Mouse (Mus musculus) liver, adult 2 months (tissue): Measurements from ENCODE around the gene Meiob. TPM values are rescaled to one million over a fixed set of nuclear protein-coding genes. Genes with fewer than 3 reads are reported as not detected.
A peak's percentile ranks its signal among the peaks of the same experiment; 100 is the strongest.

Experiments
- DNase-seq: peaks from one replicate; pipeline ENCODE4 v3.0.0-alpha.2; 2011; ENCODE audit warnings: low read depth, low spot score; ENCODE audit errors: extremely low read depth
- H3K27ac ChIP-seq: fragments of 200-500 bp; replicated peaks from 2 replicates; pipeline ENCODE4 v1.5.1; 2012; ENCODE audit warnings: low read depth, mild to moderate bottlenecking, control low read depth, inconsistent platforms, low read length; ENCODE audit not compliant: insufficient read depth
- H3K27me3 ChIP-seq: fragments of 200-500 bp; 2 replicates; pipeline ENCODE4 v1.6.1; 2012; ENCODE audit warnings: mild to moderate bottlenecking, moderate library complexity, low read length, inconsistent platforms; ENCODE audit not compliant: control insufficient read depth, insufficient read depth
- H3K36me3 ChIP-seq: fragments of 200-500 bp; 2 replicates; pipeline ENCODE4 v1.6.1; 2012; ENCODE audit warnings: low read length, inconsistent platforms; ENCODE audit not compliant: control insufficient read depth, insufficient read depth
- H3K4me1 ChIP-seq: fragments of 200-500 bp; 2 replicates; pipeline ENCODE4 v1.6.1; 2011; ENCODE audit warnings: low read length; ENCODE audit not compliant: control insufficient read depth, insufficient read depth
- H3K4me3 ChIP-seq: fragments of 200-500 bp; 2 replicates; pipeline ENCODE4 v1.5.1; 2011; ENCODE audit warnings: low read depth, mild to moderate bottlenecking, control low read depth, low read length, moderate library complexity; ENCODE audit not compliant: insufficient read depth
- H3K79me2 ChIP-seq: fragments of 200-500 bp; 2 replicates; pipeline ENCODE4 v1.6.1; 2012; ENCODE audit warnings: inconsistent platforms, mild to moderate bottlenecking, low read length, moderate library complexity; ENCODE audit not compliant: control insufficient read depth, insufficient read depth
- H3K9ac ChIP-seq: fragments of 200-500 bp; 2 replicates; pipeline ENCODE4 v1.6.1; 2012; ENCODE audit warnings: low read depth, mild to moderate bottlenecking, control low read depth, inconsistent platforms, low read length
- CTCF ChIP-seq: fragments of 200-500 bp; IDR thresholded peaks from 2 replicates; pipeline ENCODE4 v1.5.1; 2011; ENCODE audit warnings: low read depth, low read length, control low read depth
- POLR2A ChIP-seq: fragments of 200-500 bp; IDR thresholded peaks from 2 replicates; pipeline ENCODE4 v1.6.1; 2011; ENCODE audit warnings: low read length, control low read depth; ENCODE audit not compliant: insufficient read depth; ENCODE audit errors: extremely low read depth
- WGBS: fragments of 180-500 bp; shearing (Covaris S2); methylation state at CpG from one replicate; pipeline ENCODE4 v1.1.7; 2018; 5-methylcytosine and 5-hydroxymethylcytosine counted together
- polyA plus RNA-seq: library from polyadenylated mRNA; depleted of rRNA; stranded (reverse); fragments of >200 nt; gene quantifications from 2 replicates; pipeline ENCODE4 v1.2.3, GENCODE M21; 2012
- total RNA-seq: library from RNA; depleted of rRNA; stranded (reverse); fragments of >200 nt; gene quantifications from 2 replicates; pipeline ENCODE4 v1.2.3, GENCODE M21; 2014

Gene Meiob
- total and polyA plus RNA-seq, 2 experiments, result 0.59 to 6.7 TPM

DNA sequence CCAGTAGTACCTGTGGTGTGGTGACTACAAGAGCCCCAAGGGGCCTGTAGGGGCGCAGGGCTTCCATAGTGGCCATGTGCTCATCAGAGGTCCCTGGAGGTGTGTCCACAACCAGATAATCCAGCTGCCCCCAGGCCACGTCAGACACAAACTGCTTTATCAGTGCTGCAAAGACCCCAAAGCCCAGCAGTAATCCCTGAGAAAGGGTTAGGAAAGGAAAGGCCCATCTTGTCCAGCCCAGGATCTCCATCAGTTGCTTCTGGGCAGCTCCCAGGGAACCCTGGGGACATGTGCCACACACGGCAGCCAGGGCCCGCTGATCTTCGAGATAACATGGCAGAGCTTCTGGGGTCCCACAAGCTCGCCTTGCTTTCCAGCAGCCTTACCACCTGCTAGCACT, 80.3 kb downstream of the Meiob start:
- no peak overlapping the region for H3K9ac ChIP-seq
- peaks cover 39% of the 10 kb centered on the region for H3K79me2 ChIP-seq
- TF ChIP-seq CTCF, result no peak
- no peak for TF ChIP-seq POLR2A
- peaks cover 2% of the 10 kb centered on the region; the same call in 1 of the 2 replicates for H3K36me3 ChIP-seq
- 88% methylated on average over 6 of the region's 6 CpGs for WGBS
- peaks cover 49% of the 10 kb centered on the region for H3K4me1 ChIP-seq
- no peak overlapping the region for H3K27ac ChIP-seq
- no peaks in the 10 kb centered on the region for H3K27me3 ChIP-seq
- H3K4me3 ChIP-seq, result no peak overlapping the region
- no peak for DNase-seq

GRCm38 (mm10) chr17:24885356-24886133, 81.5 kb downstream of the Meiob start:
- Histone ChIP-seq H3K4me1 (peaks cover 38% of the 10 kb centered on the region), H3K9ac (peak overlapping the region; percentile 72), H3K36me3 (peaks cover 2% of the 10 kb centered on the region; the same call in 1 of the 2 replicates), H3K27ac (no peak overlapping the region; the same call in 1 of the 2 replicates), H3K4me3 (peak overlapping the region; percentile 66), H3K27me3 (no peaks in the 10 kb centered on the region), H3K79me2 (peaks cover 29% of the 10 kb centered on the region)
- DNase-seq, result no peak
- 16% methylated on average over 22 of the region's 22 CpGs for WGBS
- TF ChIP-seq POLR2A (no peak), CTCF (no peak)

DNA sequence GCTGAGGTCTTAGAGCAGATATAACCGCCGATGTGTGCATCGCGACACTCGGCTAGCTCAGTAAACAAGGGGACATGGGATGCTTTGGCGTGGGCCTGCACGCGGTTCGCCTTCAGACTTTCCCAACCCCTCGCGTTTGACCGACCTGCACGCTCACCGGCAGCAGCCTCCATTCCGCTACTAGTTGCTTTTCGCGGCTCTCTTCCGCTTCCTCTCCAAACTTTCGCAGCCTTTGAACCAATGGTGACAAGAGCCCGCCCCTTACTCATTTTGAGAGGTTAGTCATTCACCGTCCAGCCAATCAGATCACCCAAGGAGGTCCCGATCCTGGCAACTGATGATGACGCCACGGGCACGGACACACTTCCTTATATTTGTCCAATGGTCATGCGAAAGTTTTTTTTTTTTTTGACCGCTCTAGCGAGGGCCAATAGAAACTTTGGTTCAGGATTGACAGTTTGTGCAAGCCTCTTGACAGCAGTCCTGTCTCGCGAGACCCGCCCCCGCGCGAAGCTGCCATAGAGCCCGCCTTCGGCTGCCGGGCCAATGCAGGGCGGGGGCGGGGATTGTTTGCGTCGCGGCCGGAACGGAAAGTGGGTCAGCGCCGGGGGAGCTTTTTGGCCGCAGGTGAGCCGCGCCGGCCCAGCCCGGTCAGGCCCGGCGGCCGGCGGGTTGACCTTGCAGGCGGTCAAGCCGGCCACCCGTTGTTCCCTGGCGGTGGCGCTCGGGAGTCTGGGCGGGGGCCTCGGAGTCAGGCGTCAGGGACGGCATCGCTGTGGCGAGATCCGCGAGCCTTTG, 82.2 kb downstream of the Meiob start, which contains the start of the genes Nubp2 and Spsb3:
Gene Nubp2 (minus strand): TSS at position 216 of the 798 bp plus-strand sequence.
Gene Spsb3 (plus strand): TSS at position 510 of the 798 bp plus-strand sequence.
- peaks cover 23% of the 10 kb centered on the region; the same call in 1 of the 2 replicates for H3K79me2 ChIP-seq
- H3K27ac ChIP-seq, result peak within 1 kb of the TSS; percentile 36
- H3K4me1 ChIP-seq, result peaks cover 32% of the 10 kb centered on the region
- no peaks in the 10 kb centered on the region; the same call in 1 of the 2 replicates for H3K36me3 ChIP-seq
- under 1% methylated on average over 69 of the region's 69 CpGs for WGBS
- TF ChIP-seq CTCF (peak; percentile 19; the same call in 1 of the 2 replicates), POLR2A (peak; percentile 80)
- H3K9ac ChIP-seq, result peak within 1 kb of the TSS; percentile 72
- H3K27me3 ChIP-seq, result no peaks in the 10 kb centered on the region
- DNase-seq, result peak; percentile 99
- peak within 1 kb of the TSS; percentile 66 for H3K4me3 ChIP-seq

DNA sequence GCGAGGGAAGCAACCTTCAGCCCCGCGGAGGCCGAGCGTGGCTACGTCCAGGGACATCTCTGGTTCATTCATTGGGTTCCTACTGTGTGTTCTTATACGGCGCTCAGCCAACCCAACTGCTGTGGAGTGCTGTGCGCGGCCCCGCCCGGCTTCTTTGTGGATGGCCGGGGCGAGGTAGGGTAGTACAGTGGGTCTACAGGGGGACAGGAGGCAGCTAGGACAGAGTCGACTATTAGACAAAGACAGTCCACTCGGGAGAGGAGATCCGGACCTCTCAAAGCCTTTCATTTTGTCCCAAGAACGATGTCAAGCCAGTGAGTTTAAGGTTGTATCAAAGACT, 82.8 kb downstream of the Meiob start:
- H3K9ac ChIP-seq, result peak overlapping the region; percentile 63
- peak overlapping the region; percentile 36 for H3K27ac ChIP-seq
- peak overlapping the region; percentile 55 for H3K4me3 ChIP-seq
- no peaks in the 10 kb centered on the region; the same call in 1 of the 2 replicates for H3K36me3 ChIP-seq
- H3K79me2 ChIP-seq, result peaks cover 17% of the 10 kb centered on the region; the same call in 1 of the 2 replicates
- TF ChIP-seq POLR2A (no peak), CTCF (no peak)
- H3K4me1 ChIP-seq, result peaks cover 27% of the 10 kb centered on the region
- DNase-seq, result no peak
- under 1% methylated on average over 18 of the region's 18 CpGs for WGBS
- no peaks in the 10 kb centered on the region for H3K27me3 ChIP-seq

DNA sequence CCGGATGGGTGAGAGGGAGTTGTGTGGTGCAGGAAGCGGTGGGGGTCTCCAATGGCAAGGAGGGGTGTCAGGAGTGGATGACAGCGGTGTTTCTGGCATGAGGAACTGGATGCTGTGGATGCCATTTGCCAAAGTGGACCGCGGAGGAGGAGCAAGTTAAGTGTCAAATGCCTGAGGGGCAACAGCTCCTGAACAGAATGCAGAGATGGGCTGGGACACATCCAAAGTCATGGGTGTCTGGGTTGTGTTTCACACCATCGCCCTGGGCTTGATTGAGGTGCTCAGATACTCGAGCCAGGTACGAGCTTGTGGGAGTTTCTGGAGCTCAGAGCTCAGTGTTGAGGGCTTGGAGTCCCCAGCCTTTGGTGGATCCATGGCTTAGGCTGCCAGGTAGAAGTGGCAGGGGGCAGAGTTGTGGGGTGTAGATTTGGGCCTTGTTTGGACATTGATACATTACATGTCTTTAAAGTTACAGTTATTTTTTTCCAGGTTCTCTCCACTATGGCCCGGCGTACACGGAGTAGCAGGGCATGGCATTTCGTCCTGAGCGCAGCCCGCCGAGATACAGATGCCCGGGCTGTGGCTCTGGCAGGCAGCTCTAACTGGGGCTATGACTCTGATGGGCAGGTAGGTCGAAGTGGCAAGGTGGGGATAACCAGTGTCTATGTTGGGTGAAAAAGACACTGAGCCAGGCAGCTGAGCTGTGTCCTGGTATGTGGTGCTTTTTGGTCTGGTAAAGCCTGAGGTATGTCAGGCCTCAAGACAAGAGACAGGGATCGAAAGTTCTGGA, 83.4 kb downstream of the Meiob start:
- peaks cover 15% of the 10 kb centered on the region; the same call in 1 of the 2 replicates for H3K79me2 ChIP-seq
- WGBS, result 45% methylated on average over 18 of the region's 18 CpGs
- H3K4me3 ChIP-seq, result peak overlapping the region; percentile 55
- no peaks in the 10 kb centered on the region for H3K27me3 ChIP-seq
- no peak for TF ChIP-seq CTCF
- 0 out of 2 replicates have a peak, but pooled peaks have one; percentile 3 for TF ChIP-seq POLR2A
- H3K4me1 ChIP-seq, result peaks cover 22% of the 10 kb centered on the region
- DNase-seq, result no peak
- peaks cover 3% of the 10 kb centered on the region; the same call in 1 of the 2 replicates for H3K36me3 ChIP-seq
- H3K27ac ChIP-seq, result peak overlapping the region; percentile 36
- peak overlapping the region; percentile 63 for H3K9ac ChIP-seq
